Comparison of ENCODE assay signal across 22 mouse cellular contexts in the genomic region with DNA sequence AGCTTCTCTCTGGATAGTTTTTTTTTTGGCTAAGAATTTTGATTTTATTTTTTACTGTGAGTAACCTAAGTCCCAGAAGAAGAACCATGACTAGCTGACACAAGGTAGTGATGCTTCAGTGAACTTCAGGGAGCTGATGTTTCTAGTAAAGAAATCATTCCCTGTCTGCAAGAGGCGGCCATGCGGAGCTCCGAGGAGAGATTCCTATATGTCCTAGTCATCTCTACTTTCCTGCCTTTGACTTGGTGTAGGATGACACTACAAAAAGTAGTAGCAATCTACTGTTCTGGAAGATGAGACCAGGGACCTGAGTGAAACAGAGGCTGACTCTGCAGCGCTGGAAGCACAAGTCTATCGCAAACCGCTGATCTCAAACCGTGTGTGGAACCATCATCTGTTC.
A peak's percentile ranks its signal among the peaks of the same experiment; 100 is the strongest.
DNase-seq lines count a peak whose midpoint lies in the region; ATAC-seq and TF ChIP-seq lines count a peak whose summit lies in the region.
"Had no signal": no experiment of that assay in that cellular context is flagged by ENCODE, and none has a peak within 500 bp of the region (broad histone marks: within the 10 kb centered on the region; RNA-seq: fewer than 3 reads in every experiment).

No protein-coding gene starts in this region.

- no peak overlapping the region for H3K4me2 ChIP-seq in kidney, embryonic 14.5 days (replicated peaks; ENCODE audit: low read depth, low read length)
- no peak overlapping the region for H3K4me2 ChIP-seq in kidney, embryonic 15.5 days
- no peak overlapping the region for H3K4me2 ChIP-seq in kidney, embryonic 16.5 days (replicated peaks; ENCODE audit: low read depth, low read length)
- H3K4me2 ChIP-seq in kidney, postnatal 0 days (ENCODE audit: low read length) = no peak overlapping the region

- H3K27ac ChIP-seq in kidney, embryonic 14.5 days (ENCODE audit: low read depth, low read length) = no peak overlapping the region
- no peak overlapping the region for H3K27ac ChIP-seq in kidney, embryonic 15.5 days
- H3K27ac ChIP-seq in kidney, embryonic 16.5 days (ENCODE audit: low read length) = no peak overlapping the region
- no peak overlapping the region for H3K27ac ChIP-seq in kidney, postnatal 0 days

- DNase-seq in kidney, adult 18-20 months = no peak
- DNase-seq in kidney, postnatal 25 days = no peak
- no peak for DNase-seq in kidney, postnatal 14 days
- peak; percentile 34 for DNase-seq in kidney, postnatal 0 days (ENCODE audit: low spot score)
- no peak for DNase-seq in kidney, postnatal 4 days
- DNase-seq: adrenal gland, adult 2 months; adrenal gland, adult 8-10 months; adrenal gland, postnatal 10 days; adrenal gland, postnatal 14 days; adrenal gland, postnatal 25 days; adrenal gland, postnatal 36 days; B cell, adult 2 months; cerebellum, adult 11 months; cerebellum, adult 11-12 months had no signal

- WGBS in kidney, embryonic 14.5 days = 55% methylated on average over 7 of the region's 7 CpGs
- WGBS in kidney, embryonic 15.5 days = 60% methylated on average over 7 of the region's 7 CpGs
- WGBS in kidney, embryonic 16.5 days = 49% methylated on average over 7 of the region's 7 CpGs
- WGBS in kidney, postnatal 0 days = 65% methylated on average over 7 of the region's 7 CpGs

- H3K27me3 ChIP-seq in kidney, embryonic 14.5 days (ENCODE audit: control insufficient read depth, insufficient read depth, low read length) = no peaks in the 10 kb centered on the region
- H3K27me3 ChIP-seq in kidney, embryonic 15.5 days = no peaks in the 10 kb centered on the region
- no peaks in the 10 kb centered on the region for H3K27me3 ChIP-seq in kidney, embryonic 16.5 days (ENCODE audit: insufficient read depth, low read length)
- H3K27me3 ChIP-seq in kidney, postnatal 0 days (ENCODE audit: insufficient read depth, low read length) = no peaks in the 10 kb centered on the region
- H3K27me3 ChIP-seq: CH12.LX, Patski had no signal

- H3K9ac ChIP-seq in kidney, embryonic 14.5 days (ENCODE audit: low read depth, low read length) = no peak overlapping the region
- H3K9ac ChIP-seq in kidney, embryonic 15.5 days = no peak overlapping the region
- H3K9ac ChIP-seq in kidney, embryonic 16.5 days (replicated peaks; ENCODE audit: low read length) = no peak overlapping the region
- no peak overlapping the region for H3K9ac ChIP-seq in kidney, postnatal 0 days (ENCODE audit: low read depth, low read length)

- H3K4me1 ChIP-seq in kidney, embryonic 14.5 days (ENCODE audit: control insufficient read depth, insufficient read depth, low read length) = no peaks in the 10 kb centered on the region
- no peaks in the 10 kb centered on the region for H3K4me1 ChIP-seq in kidney, embryonic 15.5 days
- H3K4me1 ChIP-seq in kidney, embryonic 16.5 days (ENCODE audit: insufficient read depth, low read length) = no peaks in the 10 kb centered on the region
- no peaks in the 10 kb centered on the region for H3K4me1 ChIP-seq in kidney, postnatal 0 days (replicated peaks; ENCODE audit: insufficient read depth, low read length)

- no peaks in the 10 kb centered on the region for H3K36me3 ChIP-seq in kidney, embryonic 14.5 days (ENCODE audit: control insufficient read depth, insufficient read depth, low read length)
- H3K36me3 ChIP-seq in kidney, embryonic 15.5 days = no peaks in the 10 kb centered on the region
- no peaks in the 10 kb centered on the region for H3K36me3 ChIP-seq in kidney, embryonic 16.5 days (ENCODE audit: insufficient read depth, low read length)
- no peaks in the 10 kb centered on the region for H3K36me3 ChIP-seq in kidney, postnatal 0 days (ENCODE audit: insufficient read depth, low read length)
- H3K36me3 ChIP-seq: G1E had no signal

- no peak for TF ChIP-seq CTCF in kidney, postnatal 0 days (IDR thresholded peaks at IDR 0.05; ENCODE audit: low read depth)

- H3K4me3 ChIP-seq in kidney, embryonic 14.5 days (ENCODE audit: low read length) = no peak overlapping the region
- H3K4me3 ChIP-seq in kidney, embryonic 15.5 days (replicated peaks) = no peak overlapping the region
- H3K4me3 ChIP-seq in kidney, embryonic 16.5 days (ENCODE audit: low read length) = no peak overlapping the region
- H3K4me3 ChIP-seq in kidney, postnatal 0 days (replicated peaks; ENCODE audit: low read depth, low read length) = no peak overlapping the region

- ATAC-seq in kidney, embryonic 14.5 days (ENCODE audit: low FRiP score, low TSS enrichment) = peak; percentile 83
- peak; percentile 78 for ATAC-seq in kidney, embryonic 15.5 days (replicated peaks; ENCODE audit: low FRiP score)
- ATAC-seq in kidney, embryonic 16.5 days (ENCODE audit: low FRiP score, low TSS enrichment) = peak; percentile 59; the same call in 1 of the 2 replicates
- no peak; the same call in 1 of the 2 replicates for ATAC-seq in kidney, postnatal 0 days (replicated peaks; ENCODE audit: low FRiP score, low read depth)
- ATAC-seq: activated CD4-positive, CD25-positive, alpha-beta regulatory T cell, adult 4 months; CD4-positive, CD25-positive, alpha-beta regulatory T cell, adult 4 months; Patski had no signal

- H3K9me3 ChIP-seq in kidney, embryonic 14.5 days (ENCODE audit: control insufficient read depth, low read length) = no peaks in the 10 kb centered on the region
- H3K9me3 ChIP-seq in kidney, embryonic 15.5 days (replicated peaks) = no peaks in the 10 kb centered on the region
- H3K9me3 ChIP-seq in kidney, embryonic 16.5 days (ENCODE audit: low read length) = no peaks in the 10 kb centered on the region
- H3K9me3 ChIP-seq in kidney, postnatal 0 days (replicated peaks; ENCODE audit: low read length) = no peaks in the 10 kb centered on the region
- H3K9me3 ChIP-seq: G1E had no signal
